23 mouse cellular contexts compared by ENCODE assay signal in genomic region chr8:71588762-71589161, GRCm38 (mm10). TPM values are rescaled to one million over a fixed set of nuclear protein-coding genes. Genes with fewer than 3 reads are reported as not detected.
DNase-seq lines count a peak whose midpoint lies in the region; ATAC-seq and TF ChIP-seq lines count a peak whose summit lies in the region.
"Had no signal": no experiment of that assay in that cellular context is flagged by ENCODE, and none has a peak within 500 bp of the region (broad histone marks: within the 10 kb centered on the region; RNA-seq: fewer than 3 reads in every experiment).

No protein-coding gene starts in this region.

- DNase-seq in thymus, adult 2 months, result no peak
- DNase-seq in thymus, postnatal 14 days, result no peak
- DNase-seq in CH12.LX (ENCODE audit: extremely low read depth), result no peak
- no peak for DNase-seq in urinary bladder, postnatal 4 days (ENCODE audit: low spot score in 2 of 2)
- DNase-seq: adrenal gland, adult 2 months; adrenal gland, adult 8-10 months; adrenal gland, postnatal 10 days; adrenal gland, postnatal 14 days; adrenal gland, postnatal 25 days; adrenal gland, postnatal 36 days; B cell, adult 2 months; cerebellum, adult 11 months; cerebellum, adult 11-12 months; cerebellum, adult 18-20 months; cerebellum, adult 2 months had no signal

- ATAC-seq in megakaryocyte, adult 5-6 weeks (ENCODE audit: poor library complexity, severe bottlenecking), result no peak
- ATAC-seq: activated CD4-positive, CD25-positive, alpha-beta regulatory T cell, adult 4 months; CD4-positive, CD25-positive, alpha-beta regulatory T cell, adult 4 months; Patski had no signal

- peaks cover 42% of the 10 kb centered on the region for H3K4me1 ChIP-seq in megakaryocyte, embryonic 14.5 days
- peaks cover 40% of the 10 kb centered on the region for H3K4me1 ChIP-seq in thymus, adult 2 months (replicated peaks; ENCODE audit: control insufficient read depth, insufficient read depth, low read length)
- H3K4me1 ChIP-seq in CH12.LX (ENCODE audit: control insufficient read depth in 1 of 2, insufficient read depth in 2 of 2), result peaks cover 26 to 49% of the 10 kb centered on the region in 2 experiments

- H3K79me2 ChIP-seq in CH12.LX (replicated peaks; ENCODE audit: control insufficient read depth, extremely low read depth, insufficient read depth, poor library complexity, severe bottlenecking), result peaks cover 14% of the 10 kb centered on the region

- TF ChIP-seq POLR2A in thymus, adult 2 months (IDR thresholded peaks at IDR 0.05; ENCODE audit: control insufficient read depth, extremely low read depth, insufficient read depth, low read length, poor library complexity), result no peak
- TF ChIP-seq POLR2A in CH12.LX (IDR thresholded peaks at IDR 0.05; ENCODE audit: low read depth, low read length), result no peak

- H3K27ac ChIP-seq in thymus, adult 2 months (ENCODE audit: control insufficient read depth, insufficient read depth, low read length), result peak overlapping the region; percentile 12; the same call in 1 of the 2 replicates
- H3K27ac ChIP-seq in CH12.LX (ENCODE audit: insufficient read depth, low read depth), result peak overlapping the region; percentile 38; the same call in 1 of the 2 replicates

- TF ChIP-seq RAD21 in CH12.LX (IDR thresholded peaks at IDR 0.05; ENCODE audit: low read depth, low read length), result no peak

- dilution Hi-C loops in CH12.LX (cut with MboI; ENCODE audit: extremely low pct_ligation_motif_present, extremely low pct_unique_long_range_greater_than_20kb, low sequenced_read_pairs), result no loop called here

- peak overlapping the region; percentile 60 for H3K4me3 ChIP-seq in megakaryocyte, embryonic 14.5 days (replicated peaks)
- no peak overlapping the region for H3K4me3 ChIP-seq in thymus, adult 2 months (ENCODE audit: control insufficient read depth, insufficient read depth, low read length)
- no peak overlapping the region for H3K4me3 ChIP-seq in CH12.LX (replicated peaks in 1 of 3; ENCODE audit: low read depth in 2 of 3, low read length in 2 of 3, poor library complexity in 1 of 3)

- peak; percentile 66 for TF ChIP-seq EP300 in CH12.LX (IDR thresholded peaks at IDR 0.05; ENCODE audit: low read length)

- H3K4me2 ChIP-seq in CH12.LX (ENCODE audit: insufficient read depth, low read depth, poor library complexity, severe bottlenecking), result no peak overlapping the region

- in situ Hi-C loops in CH12.LX (cut with MboI; ENCODE audit: low pct_ligation_motif_present, low pct_unique_long_range_greater_than_20kb, low sequenced_read_pairs), result no loop called here

- H3K9me3 ChIP-seq in megakaryocyte, embryonic 14.5 days, result no peaks in the 10 kb centered on the region
- H3K9me3 ChIP-seq in CH12.LX (replicated peaks; ENCODE audit: low read length), result peaks cover 2% of the 10 kb centered on the region
- H3K9me3 ChIP-seq: G1E had no signal

- H3K36me3 ChIP-seq in megakaryocyte, embryonic 14.5 days (replicated peaks; ENCODE audit: low read length), result peaks cover 40% of the 10 kb centered on the region
- H3K36me3 ChIP-seq in thymus, adult 2 months (ENCODE audit: control insufficient read depth, insufficient read depth, low read length), result no peaks in the 10 kb centered on the region; the same call in 1 of the 2 replicates
- peaks cover 6 to 21% of the 10 kb centered on the region in 2 experiments for H3K36me3 ChIP-seq in CH12.LX (replicated peaks in 1 of 2; ENCODE audit: control insufficient read depth in 1 of 2, insufficient read depth in 1 of 2, low read length in 1 of 2)

- no peak for TF ChIP-seq CTCF in thymus, adult 2 months (IDR thresholded peaks at IDR 0.05; ENCODE audit: borderline replicate concordance, control insufficient read depth, extremely low read depth, insufficient read depth, low read length, poor library complexity)
- no peak for TF ChIP-seq CTCF in CH12.LX (conservative IDR thresholded peaks at IDR 0.05 in 1 of 2, IDR thresholded peaks at IDR 0.05 in 1 of 2; ENCODE audit: low read depth in 2 of 2, low read length in 2 of 2)

- 84% methylated on average over 3 of the region's 3 CpGs for WGBS in thymus, adult 2 months

- H3K9ac ChIP-seq in CH12.LX (ENCODE audit: insufficient read depth, low read depth), result no peak overlapping the region

- peaks cover 8% of the 10 kb centered on the region for H3K27me3 ChIP-seq in megakaryocyte, embryonic 14.5 days (replicated peaks)
- no peaks in the 10 kb centered on the region for H3K27me3 ChIP-seq in thymus, adult 2 months (ENCODE audit: control insufficient read depth, insufficient read depth, low read length)
- no peaks in the 10 kb centered on the region for H3K27me3 ChIP-seq in CH12.LX (replicated peaks)
- H3K27me3 ChIP-seq: Patski had no signal

TF ChIP-seq in CH12.LX, 34 proteins besides CTCF, POLR2A, EP300 and RAD21:
- no peak for TF ChIP-seq ZKSCAN1 (IDR thresholded peaks at IDR 0.05; ENCODE audit: borderline replicate concordance, low read depth, low read length)
- TF ChIP-seq JUND (conservative IDR thresholded peaks at IDR 0.05; ENCODE audit: low read depth, low read length), result no peak
- TF ChIP-seq MYC (IDR thresholded peaks at IDR 0.05; ENCODE audit: low read depth, low read length), result no peak
- no peak for TF ChIP-seq TBP (conservative IDR thresholded peaks at IDR 0.05; ENCODE audit: low read depth, low read length)
- TF ChIP-seq UBTF (IDR thresholded peaks at IDR 0.05; ENCODE audit: low read depth, low read length), result no peak
- no peak for TF ChIP-seq USF2 (conservative IDR thresholded peaks at IDR 0.05; ENCODE audit: low read depth, low read length)
- TF ChIP-seq TCF12 (IDR thresholded peaks at IDR 0.05; ENCODE audit: low read depth, low read length), result peak; percentile 79
- TF ChIP-seq IRF4 (IDR thresholded peaks at IDR 0.05; ENCODE audit: low read depth, low read length), result peak; percentile 43; the same call in 1 of the 2 replicates
- peak; percentile 30; the same call in 1 of the 2 replicates for TF ChIP-seq CHD2 (IDR thresholded peaks at IDR 0.05; ENCODE audit: low read length)
- TF ChIP-seq MAZ (IDR thresholded peaks at IDR 0.05; ENCODE audit: low read depth, low read length), result 0 out of 2 replicates have a peak, but pooled peaks have one; percentile 35
- no peak for TF ChIP-seq BHLHE40 (IDR thresholded peaks at IDR 0.05; ENCODE audit: low read depth, low read length)
- TF ChIP-seq CHD1 (IDR thresholded peaks at IDR 0.05; ENCODE audit: low read depth, low read length), result no peak
- peak; percentile 73 for TF ChIP-seq SIN3A (IDR thresholded peaks at IDR 0.05; ENCODE audit: low read length)
- TF ChIP-seq JUN (IDR thresholded peaks at IDR 0.05; ENCODE audit: insufficient read depth, low read depth, low read length), result no peak
- peak; percentile 25 for TF ChIP-seq ETS1 (conservative IDR thresholded peaks at IDR 0.05; ENCODE audit: low read depth, low read length)
- TF ChIP-seq MEF2A (IDR thresholded peaks at IDR 0.05; ENCODE audit: borderline replicate concordance, low read depth, low read length), result 0 out of 2 replicates have a peak, but pooled peaks have one; percentile 25

RNA-seq across cellular contexts. Expression of gene Pgls, which starts 3.2 kb away (rescaled TPM):
- polyA plus RNA-seq in megakaryocyte, embryonic 14.5 days (2012; ENCODE audit: insufficient read depth, low replicate concordance), result 330 and 634 TPM in 2 replicates
- 65.1 and 73.6 TPM in 2 replicates for total RNA-seq in megakaryocyte, adult 5-6 weeks (2015)
- total RNA-seq in megakaryocyte, adult 5-6 weeks (2017), result 50.5 and 78.3 TPM in 2 replicates
- 280 and 369 TPM in 2 replicates for polyA plus RNA-seq in thymus, adult 2 months (2012; rRNA removed)
- total RNA-seq in CH12.LX (2012; rRNA removed) (183 and 215 TPM in 2 replicates), CH12.LX (2014; rRNA removed) (94.2 and 118 TPM in 2 replicates)
- polyA plus RNA-seq in CH12.LX (2012; ENCODE audit: insufficient read length, low read depth), result 72.5 and 74.9 TPM in 2 replicates

RNA-seq across cellular contexts. Expression of gene Fam129c, which starts 8.7 kb away (rescaled TPM):
- polyA plus RNA-seq in megakaryocyte, embryonic 14.5 days (2012; ENCODE audit: insufficient read depth, low replicate concordance), result 2.5 and 27.1 TPM in 2 replicates
- 4.6 and 4.8 TPM in 2 replicates for total RNA-seq in megakaryocyte, adult 5-6 weeks (2015)
- total RNA-seq in megakaryocyte, adult 5-6 weeks (2017), result 3.6 and 8.6 TPM in 2 replicates
- 23.9 and 28.4 TPM in 2 replicates for polyA plus RNA-seq in thymus, adult 2 months (2012; rRNA removed)
- total RNA-seq in CH12.LX (2012; rRNA removed) (95.2 and 136 TPM in 2 replicates), CH12.LX (2014; rRNA removed) (86.3 and 89.2 TPM in 2 replicates)
- polyA plus RNA-seq in CH12.LX (2012; ENCODE audit: insufficient read length, low read depth), result 92.8 and 98.6 TPM in 2 replicates

RNA-seq across cellular contexts. Expression of gene Slc27a1, which starts 20.1 kb away (rescaled TPM):
- polyA plus RNA-seq in megakaryocyte, embryonic 14.5 days (2012; ENCODE audit: insufficient read depth, low replicate concordance), result 1.8 and 16.4 TPM in 2 replicates
- total RNA-seq in megakaryocyte, adult 5-6 weeks (2015), result 1.5 and 2.0 TPM in 2 replicates
- 2.8 and 3.9 TPM in 2 replicates for total RNA-seq in megakaryocyte, adult 5-6 weeks (2017)
- polyA plus RNA-seq in thymus, adult 2 months (2012; rRNA removed), result 174 and 176 TPM in 2 replicates
- total RNA-seq in CH12.LX (2012; rRNA removed), result 2.7 and 4.0 TPM in 2 replicates
- total RNA-seq in CH12.LX (2014; rRNA removed), result 1.8 and 2.3 TPM in 2 replicates
- 2.3 and 2.4 TPM in 2 replicates for polyA plus RNA-seq in CH12.LX (2012; ENCODE audit: insufficient read length, low read depth)
- polyA plus RNA-seq: G1E had no signal

RNA-seq across cellular contexts. Expression of gene Colgalt1, which starts 22.0 kb away (rescaled TPM):
- 14.0 and 14.8 TPM in 2 replicates for polyA plus RNA-seq in megakaryocyte, embryonic 14.5 days (2012; ENCODE audit: insufficient read depth, low replicate concordance)
- total RNA-seq in megakaryocyte, adult 5-6 weeks (2015), result 46.8 and 51.2 TPM in 2 replicates
- total RNA-seq in megakaryocyte, adult 5-6 weeks (2017), result 54.8 and 56.8 TPM in 2 replicates
- 134 and 158 TPM in 2 replicates for polyA plus RNA-seq in thymus, adult 2 months (2012; rRNA removed)
- 85.3 and 92.0 TPM in 2 replicates for total RNA-seq in CH12.LX (2012; rRNA removed)
- 68.7 and 72.0 TPM in 2 replicates for total RNA-seq in CH12.LX (2014; rRNA removed)
- 72.0 and 73.7 TPM in 2 replicates for polyA plus RNA-seq in CH12.LX (2012; ENCODE audit: insufficient read length, low read depth)

RNA-seq across cellular contexts. Expression of gene Nxnl1, which starts 22.4 kb away (rescaled TPM):
- not detected in 2 replicates for polyA plus RNA-seq in megakaryocyte, embryonic 14.5 days (2012; ENCODE audit: insufficient read depth, low replicate concordance)
- total RNA-seq in megakaryocyte, adult 5-6 weeks (2015), result not detected in 2 replicates
- total RNA-seq in megakaryocyte, adult 5-6 weeks (2017), result 0.11 TPM in 1 of 2 replicates, not detected in the other
- 0.05 and 0.06 TPM in 2 replicates for polyA plus RNA-seq in thymus, adult 2 months (2012; rRNA removed)
- total RNA-seq in CH12.LX (2012; rRNA removed) (0.04 TPM in 1 of 2 replicates, not detected in the other), CH12.LX (2014; rRNA removed) (not detected in 2 replicates)
- 0.08 TPM in 1 of 2 replicates, not detected in the other for polyA plus RNA-seq in CH12.LX (2012; ENCODE audit: insufficient read length, low read depth)
- total RNA-seq: ES-E14, G1E had no signal
- polyA plus RNA-seq: brain, embryonic 14.5 days; CD4-positive, CD25-positive, alpha-beta regulatory T cell, adult 4 months; G1E had no signal

Comparison
In these comparisons a context has a peak if more than half of its experiments do, and no peak if none do; other contexts are left out.
1. RNA of gene Slc27a1, which starts 20.1 kb away (polyA plus RNA-seq): 174 to 176 TPM in thymus, adult 2 months; 1.8 to 16.4 TPM in megakaryocyte, embryonic 14.5 days and 2.3 to 2.4 TPM in CH12.LX; every median in the first group is over 10 times any median in the second.